Mouse (Mus musculus): ENCODE results near the gene Mthfsd.

GRCm38 (mm10) chr8:121113261-121113660 is 5.1 kb upstream of the Mthfsd start:
- TF ChIP-seq CTCF (IDR thresholded peaks at IDR 0.05 in 2 of 3, conservative IDR thresholded peaks at IDR 0.05 in 1 of 3; ENCODE audit: control insufficient read depth in 1 of 3, insufficient read depth in 1 of 3, low read depth in 2 of 3, low read length in 3 of 3, poor library complexity in 1 of 3, severe bottlenecking in 1 of 3), result peak; percentile 92 to 100 (median 96); a peak in 5 of 6 replicates
- TF ChIP-seq TCF12 (IDR thresholded peaks at IDR 0.05; ENCODE audit: low read depth, low read length), result peak; percentile 36; the same call in 1 of the 2 replicates

Measured in MEL (cell line).